Mouse (Mus musculus): ENCODE measurements around the gene Fgfr2. TPM values are rescaled to one million over a fixed set of nuclear protein-coding genes. Genes with fewer than 3 reads are reported as not detected.

The Fgfr2 gene
- polyA plus RNA-seq, 1 experiment: 114 TPM

DNA sequence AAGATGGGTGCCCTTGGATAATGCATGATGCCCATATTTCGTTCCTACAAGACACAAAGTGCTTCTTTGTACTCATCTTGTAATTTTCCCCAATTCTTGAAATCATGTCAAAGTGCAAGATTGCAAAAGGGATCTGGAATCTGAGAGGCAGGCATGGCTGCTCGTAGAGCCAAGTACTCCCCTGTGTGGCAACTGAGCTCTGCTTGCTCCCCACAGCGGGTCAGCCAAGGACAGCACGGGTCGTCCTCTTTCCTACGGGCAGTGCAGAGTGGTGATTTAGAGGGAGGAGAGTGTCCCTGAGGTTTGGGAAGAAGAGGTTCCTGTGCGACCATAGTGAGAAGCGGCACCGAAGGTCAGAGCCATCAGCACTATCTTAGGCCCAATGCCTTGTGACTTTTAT, 2748.8 kb downstream of the Fgfr2 start:
- 81% methylated on average over 9 of the region's 9 CpGs for WGBS

DNA sequence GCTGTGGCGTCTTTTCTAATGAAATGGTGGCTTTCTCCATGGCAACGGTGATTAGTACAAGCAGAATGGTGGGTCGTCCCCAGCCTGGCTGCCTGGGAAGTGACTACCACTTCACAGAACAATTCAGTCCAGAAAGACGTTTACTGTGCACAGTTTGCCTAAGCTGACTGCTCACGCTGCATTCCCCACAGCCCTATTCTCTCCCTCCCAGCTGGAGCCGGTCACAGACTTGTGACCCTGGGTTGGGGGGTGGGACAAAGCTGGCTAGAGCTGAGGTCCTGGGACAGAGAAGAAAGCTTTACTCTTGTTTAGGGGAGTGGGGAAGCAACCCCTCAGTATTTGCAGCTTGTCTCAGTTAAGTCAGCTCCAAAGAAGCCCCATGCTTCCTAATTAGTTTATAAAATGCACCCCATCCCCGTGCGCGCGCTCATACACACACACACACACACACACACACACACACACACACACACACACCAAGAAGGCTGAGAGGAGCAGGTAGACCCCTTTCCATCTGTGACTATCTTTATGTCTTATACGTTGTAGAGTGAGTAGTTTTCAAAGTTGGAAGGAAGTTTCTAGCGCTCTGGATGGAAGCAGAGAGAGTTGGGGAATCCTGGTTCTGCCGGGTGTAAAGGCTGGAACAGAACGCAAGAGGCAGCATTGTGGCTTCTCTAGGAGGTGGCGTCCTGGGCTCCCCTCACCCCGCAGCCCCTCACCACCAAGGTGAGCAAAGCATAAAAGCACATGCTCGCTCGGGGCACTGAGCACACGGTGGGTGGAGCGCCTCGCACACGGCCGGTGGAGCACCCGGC, 2754.1 kb downstream of the Fgfr2 start:
- TF ChIP-seq POLR2A (IDR thresholded peaks at IDR 0.05; ENCODE audit: borderline replicate concordance, extremely low read depth, low read depth, low read length) (no peak), CTCF (IDR thresholded peaks at IDR 0.05; ENCODE audit: insufficient read depth, low read length) (no peak)
- Histone ChIP-seq H3K4me3 (replicated peaks; ENCODE audit: extremely low read depth, low read depth, low read length) (no peak overlapping the region), H3K4me1 (ENCODE audit: control insufficient read depth, insufficient read depth, low read length) (no peaks in the 10 kb centered on the region)
- DNase-seq: no peak
- 53% methylated on average over 24 of the region's 24 CpGs for WGBS

More for the DNA sequence above, 2748.8 kb downstream of the Fgfr2 start:
- Histone ChIP-seq H3K4me3 (replicated peaks; ENCODE audit: extremely low read depth, low read depth, low read length) (no peak overlapping the region), H3K4me1 (ENCODE audit: control insufficient read depth, insufficient read depth, low read length) (no peaks in the 10 kb centered on the region)
- TF ChIP-seq POLR2A (IDR thresholded peaks at IDR 0.05; ENCODE audit: borderline replicate concordance, extremely low read depth, low read depth, low read length) (no peak), CTCF (IDR thresholded peaks at IDR 0.05; ENCODE audit: insufficient read depth, low read length) (no peak)
- DNase-seq: no peak

DNA sequence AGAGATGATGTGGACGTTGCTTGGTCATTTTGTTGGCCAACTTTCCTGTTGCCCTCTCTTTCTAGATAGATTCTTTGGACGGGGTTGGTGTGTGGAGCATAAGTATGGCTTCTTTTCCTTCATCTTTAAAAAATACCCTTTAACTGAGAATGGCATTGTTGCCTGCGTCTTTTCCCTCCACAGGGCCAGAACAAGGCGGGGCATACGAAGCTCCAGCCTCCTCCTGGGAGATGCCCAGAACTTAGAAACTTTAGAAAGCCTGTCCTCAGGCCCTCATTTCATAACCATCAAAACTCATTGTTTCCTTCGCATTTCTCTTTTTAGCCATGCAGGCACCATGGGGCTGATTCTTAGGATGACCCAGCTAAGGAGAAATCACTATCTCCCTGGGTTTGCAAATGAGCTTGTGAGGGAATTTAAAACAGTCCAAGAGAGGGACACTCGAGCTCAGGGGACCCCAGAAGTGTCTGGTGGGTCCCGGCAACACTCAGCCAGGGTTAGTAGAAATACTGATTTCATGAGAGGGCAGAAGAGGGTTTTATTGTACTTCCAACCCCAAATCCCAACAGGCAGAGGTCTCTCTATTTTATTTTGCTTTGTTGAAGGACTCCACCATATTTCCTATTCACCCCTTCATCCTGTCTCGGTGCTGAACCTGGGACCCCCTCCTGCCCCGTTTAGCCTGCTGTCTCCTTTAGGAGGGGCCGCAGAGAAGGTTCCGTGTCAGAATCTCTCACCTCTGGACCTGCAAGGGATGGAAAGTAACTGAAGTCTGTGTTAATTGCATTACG, 2754.9 kb downstream of the Fgfr2 start:
- no peak overlapping the region for H3K4me3 ChIP-seq (replicated peaks; ENCODE audit: extremely low read depth, low read depth, low read length)
- H3K4me1 ChIP-seq (ENCODE audit: control insufficient read depth, insufficient read depth, low read length): no peaks in the 10 kb centered on the region
- no peak for TF ChIP-seq CTCF (IDR thresholded peaks at IDR 0.05; ENCODE audit: insufficient read depth, low read length)
- TF ChIP-seq POLR2A (IDR thresholded peaks at IDR 0.05; ENCODE audit: borderline replicate concordance, extremely low read depth, low read depth, low read length): no peak
- DNase-seq: no peak
- WGBS: 68% methylated on average over 13 of the region's 13 CpGs

DNA sequence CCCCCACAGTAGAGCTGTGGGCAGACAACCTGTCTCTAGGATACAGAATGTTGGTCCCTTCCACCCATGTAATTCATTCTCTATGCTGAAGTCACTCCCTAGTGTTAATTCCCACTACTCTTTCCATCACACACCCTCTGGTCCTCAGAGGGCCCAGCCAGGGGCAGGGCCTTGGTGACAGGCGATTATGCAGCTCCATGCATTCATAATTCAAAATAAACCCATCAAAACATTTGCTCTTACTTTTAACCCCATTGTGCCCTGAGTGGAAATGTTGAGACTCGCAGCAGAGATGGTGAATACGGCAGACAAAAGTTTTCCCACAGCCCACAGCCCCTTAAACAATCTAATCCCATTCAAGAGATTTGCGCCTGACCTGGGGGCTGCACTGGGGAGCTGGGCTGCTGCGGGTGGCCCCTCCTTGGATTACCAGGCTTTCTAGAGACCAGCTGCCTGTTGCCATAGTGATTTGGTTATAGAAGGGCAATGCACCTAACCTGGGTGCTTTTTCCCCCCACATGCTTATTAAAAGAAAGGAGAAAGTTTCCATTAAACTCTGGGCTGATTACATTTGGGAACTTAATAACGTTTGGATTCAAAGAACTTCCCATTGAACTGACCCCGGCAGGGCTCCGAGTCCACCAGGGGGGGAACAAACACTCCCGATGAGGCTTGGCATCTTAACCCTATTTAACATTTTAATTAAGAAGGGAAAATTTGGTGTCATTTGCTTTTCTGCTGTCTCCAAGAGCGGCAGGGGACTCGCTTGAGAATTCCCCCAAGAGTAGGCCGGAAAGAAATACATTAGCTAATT, 2755.7 kb downstream of the Fgfr2 start:
- DNase-seq: no peak
- 73% methylated on average over 12 of the region's 12 CpGs for WGBS
- no peak for TF ChIP-seq POLR2A (IDR thresholded peaks at IDR 0.05; ENCODE audit: borderline replicate concordance, extremely low read depth, low read depth, low read length)
- TF ChIP-seq CTCF (IDR thresholded peaks at IDR 0.05; ENCODE audit: insufficient read depth, low read length): no peak

DNA sequence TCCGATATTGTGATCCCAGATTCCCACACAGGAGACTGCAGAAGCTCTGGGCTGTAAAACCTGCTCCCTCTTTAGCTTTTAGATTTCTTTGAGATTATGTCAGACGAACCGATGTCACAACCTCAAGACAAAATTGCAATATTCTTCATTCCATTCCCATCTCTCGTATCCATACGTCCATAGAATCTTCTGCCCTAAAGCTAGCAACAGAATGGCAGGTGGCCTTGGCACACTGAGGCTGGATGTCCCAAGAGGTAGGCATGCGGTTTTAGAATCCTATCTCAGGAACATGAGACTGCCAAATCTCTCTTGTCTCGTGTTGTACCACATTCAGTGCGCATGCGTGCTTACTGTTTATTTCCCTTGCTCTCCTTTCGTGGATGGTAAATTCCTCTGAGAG, 2757.4 kb downstream of the Fgfr2 start:
- DNase-seq: no peak
- WGBS: 94% methylated on average over 10 of the region's 10 CpGs
- Histone ChIP-seq H3K4me3 (replicated peaks; ENCODE audit: extremely low read depth, low read depth, low read length) (no peak overlapping the region), H3K4me1 (ENCODE audit: control insufficient read depth, insufficient read depth, low read length) (no peaks in the 10 kb centered on the region)
- TF ChIP-seq POLR2A (IDR thresholded peaks at IDR 0.05; ENCODE audit: borderline replicate concordance, extremely low read depth, low read depth, low read length) (no peak), CTCF (IDR thresholded peaks at IDR 0.05; ENCODE audit: insufficient read depth, low read length) (no peak)

More for the DNA sequence above, 2755.7 kb downstream of the Fgfr2 start:
- H3K4me1 ChIP-seq (ENCODE audit: control insufficient read depth, insufficient read depth, low read length): no peaks in the 10 kb centered on the region
- no peak overlapping the region for H3K4me3 ChIP-seq (replicated peaks; ENCODE audit: extremely low read depth, low read depth, low read length)

DNA sequence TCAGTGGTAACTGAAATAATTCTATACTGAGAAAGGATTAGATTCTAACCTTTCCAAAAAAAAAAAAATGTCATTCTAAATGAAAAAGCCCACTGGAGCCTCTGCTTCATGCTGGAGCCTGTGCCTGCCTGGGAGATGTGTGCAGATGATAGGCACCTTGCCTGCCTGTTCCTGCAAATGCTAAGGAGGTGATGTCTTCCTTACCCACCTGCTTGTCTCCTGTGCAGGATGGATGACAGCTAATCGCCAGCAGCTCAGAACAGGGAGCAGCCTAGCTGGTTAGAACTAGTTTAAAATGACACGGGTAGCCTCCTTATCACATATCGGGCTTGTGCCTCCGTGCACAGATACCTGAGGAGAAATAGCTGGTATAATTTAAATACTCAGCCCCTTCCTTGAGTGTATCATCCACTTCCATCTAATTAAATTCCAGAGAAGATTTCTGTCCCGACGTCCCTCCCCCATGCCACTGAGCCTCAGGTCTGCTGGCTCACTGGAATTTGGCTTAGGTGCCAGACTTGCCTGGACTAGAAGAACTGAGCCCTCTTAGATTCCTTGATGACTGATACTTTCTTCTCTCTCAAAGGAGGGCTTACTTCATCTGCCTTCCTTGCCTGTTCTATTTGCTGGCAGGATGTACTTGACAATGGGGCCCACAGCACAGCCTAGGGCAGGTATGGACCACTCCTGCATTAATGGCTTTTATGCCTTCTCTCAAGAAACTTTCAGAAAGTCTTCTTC, 2782.6 kb downstream of the Fgfr2 start:
- no peak for TF ChIP-seq CTCF (IDR thresholded peaks at IDR 0.05; ENCODE audit: insufficient read depth, low read length)
- TF ChIP-seq POLR2A (IDR thresholded peaks at IDR 0.05; ENCODE audit: borderline replicate concordance, extremely low read depth, low read depth, low read length): no peak
- 67% methylated on average over 6 of the region's 6 CpGs for WGBS
- no peak for DNase-seq
- Histone ChIP-seq H3K4me1 (ENCODE audit: control insufficient read depth, insufficient read depth, low read length) (no peaks in the 10 kb centered on the region; the same call in 1 of the 2 replicates), H3K4me3 (replicated peaks; ENCODE audit: extremely low read depth, low read depth, low read length) (no peak overlapping the region)

DNA sequence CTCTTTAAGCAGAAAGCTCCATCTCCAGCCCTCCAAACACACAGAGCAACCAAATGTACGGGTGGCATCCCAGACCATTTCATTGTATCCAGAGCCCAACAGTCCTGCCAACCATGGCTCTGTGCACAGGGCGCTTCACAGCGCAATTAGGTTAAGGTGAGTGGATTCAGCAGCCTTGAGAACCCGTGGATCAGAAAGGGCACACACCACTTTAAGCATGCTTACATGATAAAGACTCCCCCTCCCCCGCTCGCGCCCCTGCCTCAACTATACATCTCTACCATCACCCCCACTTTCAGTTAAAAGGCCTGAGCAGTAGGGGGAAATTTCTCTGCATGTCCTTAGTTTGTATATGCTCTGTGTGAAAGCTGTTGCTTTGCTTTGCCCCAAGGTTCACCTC, 2785.5 kb downstream of the Fgfr2 start:
- TF ChIP-seq POLR2A (IDR thresholded peaks at IDR 0.05; ENCODE audit: borderline replicate concordance, extremely low read depth, low read depth, low read length) (no peak), CTCF (IDR thresholded peaks at IDR 0.05; ENCODE audit: insufficient read depth, low read length) (no peak)
- no peak overlapping the region for H3K4me3 ChIP-seq (replicated peaks; ENCODE audit: extremely low read depth, low read depth, low read length)
- DNase-seq: no peak
- H3K4me1 ChIP-seq (ENCODE audit: control insufficient read depth, insufficient read depth, low read length): no peaks in the 10 kb centered on the region; the same call in 1 of the 2 replicates
- 90% methylated on average over 7 of the region's 7 CpGs for WGBS

DNA sequence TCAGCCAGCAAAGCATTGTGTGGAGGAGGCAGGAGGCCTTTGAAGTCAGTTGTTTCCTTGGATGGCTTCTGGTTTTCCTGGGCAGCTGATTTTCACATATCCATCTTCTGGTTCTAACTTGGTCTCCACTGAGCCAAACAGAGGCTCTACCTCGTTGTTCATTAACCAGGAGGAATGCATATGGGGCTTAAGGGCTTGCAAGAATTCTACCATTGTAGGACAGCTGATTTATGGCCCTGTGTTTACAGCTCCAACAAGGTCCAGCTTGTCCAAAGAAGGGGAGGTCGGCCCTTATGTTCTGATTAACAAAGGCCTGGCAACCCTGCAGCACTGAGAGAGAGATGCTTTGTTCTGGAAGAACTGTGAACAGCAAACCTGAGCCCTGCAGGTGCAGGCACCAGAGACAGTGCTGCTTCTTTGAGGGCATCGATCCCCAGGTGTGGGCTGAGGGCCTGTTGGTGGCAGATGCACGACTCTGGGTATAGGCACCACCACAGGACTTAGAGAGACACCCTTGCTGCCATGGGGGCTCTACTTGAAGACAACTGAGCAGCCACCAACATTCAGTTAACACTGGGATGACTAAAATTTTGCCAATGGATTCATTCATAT, 2787.6 kb downstream of the Fgfr2 start:
- WGBS: 53% methylated on average over 4 of the region's 4 CpGs
- no peak for DNase-seq

More for the DNA sequence above, 2787.6 kb downstream of the Fgfr2 start:
- Histone ChIP-seq H3K4me1 (ENCODE audit: control insufficient read depth, insufficient read depth, low read length) (no peaks in the 10 kb centered on the region), H3K4me3 (replicated peaks; ENCODE audit: extremely low read depth, low read depth, low read length) (no peak overlapping the region)
- TF ChIP-seq POLR2A (IDR thresholded peaks at IDR 0.05; ENCODE audit: borderline replicate concordance, extremely low read depth, low read depth, low read length): no peak
- TF ChIP-seq CTCF (IDR thresholded peaks at IDR 0.05; ENCODE audit: insufficient read depth, low read length): no peak
